ENCODE assay signal across 8 mouse cellular contexts in genomic region chr15:101341797-101342515, GRCm38 (mm10). TPM values are rescaled to one million over a fixed set of nuclear protein-coding genes. Genes with fewer than 3 reads are reported as not detected.
DNase-seq lines count a peak whose midpoint lies in the region; TF ChIP-seq lines count a peak whose summit lies in the region.

No protein-coding gene starts in this region.

- peak; percentile 44 for TF ChIP-seq RAD21 in MEL (IDR thresholded peaks at IDR 0.05; ENCODE audit: low read depth, low read length)

- no peak overlapping the region for H3K4me3 ChIP-seq in heart, embryonic 10.5 days
- no peak overlapping the region for H3K4me3 ChIP-seq in MEL (ENCODE audit: control insufficient read depth in 1 of 2, insufficient read depth in 1 of 2, low read depth in 2 of 2, low read length in 2 of 2)

- intact Hi-C loops in heart, postnatal 14 days (cut with DNase I) = loop anchor here (2.0 kb wide), 2 partner anchors 47 to 111 kb away; no protein-coding TSS in a partner anchor
- intact Hi-C loops in heart, postnatal 36 days (cut with DNase I) = loop anchor here (2.0 kb wide), 3 partner anchors 111 to 631 kb away; no protein-coding TSS in a partner anchor

- no peak overlapping the region for H3K9ac ChIP-seq in MEL (ENCODE audit: control insufficient read depth, low read depth, low read length, poor library complexity, severe bottlenecking)

- no peak for TF ChIP-seq EP300 in MEL (IDR thresholded peaks at IDR 0.05; ENCODE audit: low read depth in 1 of 2, low read length in 2 of 2)

- TF ChIP-seq CTCF in MEL (IDR thresholded peaks at IDR 0.05 in 2 of 3, conservative IDR thresholded peaks at IDR 0.05 in 1 of 3; ENCODE audit: control insufficient read depth in 1 of 3, insufficient read depth in 1 of 3, low read depth in 2 of 3, low read length in 3 of 3, poor library complexity in 1 of 3, severe bottlenecking in 1 of 3) = peak; percentile 42 to 76 (median 67)

- WGBS in heart, embryonic 10.5 days = 66% methylated on average over 5 of the region's 5 CpGs

- H3K27me3 ChIP-seq in heart, embryonic 10.5 days (ENCODE audit: insufficient read depth, poor library complexity, severe bottlenecking) = peaks cover 42% of the 10 kb centered on the region
- no peaks in the 10 kb centered on the region; a peak in 1 of 4 replicates for H3K27me3 ChIP-seq in MEL (ENCODE audit: control insufficient read depth in 1 of 2, insufficient read depth in 2 of 2, low read length in 2 of 2)

- peaks cover 8% of the 10 kb centered on the region; the same call in 1 of the 2 replicates for H3K4me1 ChIP-seq in heart, embryonic 10.5 days
- H3K4me1 ChIP-seq in MEL (ENCODE audit: control insufficient read depth in 1 of 2, insufficient read depth in 2 of 2, low read length in 2 of 2) = peaks cover 0 to 10% of the 10 kb centered on the region in 2 experiments; a peak in 3 of 4 replicates

- no peaks in the 10 kb centered on the region for H3K9me3 ChIP-seq in heart, embryonic 10.5 days
- no peaks in the 10 kb centered on the region for H3K9me3 ChIP-seq in MEL (replicated peaks; ENCODE audit: insufficient read depth, low read length)

- H3K27ac ChIP-seq in heart, embryonic 10.5 days = no peak overlapping the region
- no peak overlapping the region for H3K27ac ChIP-seq in MEL (ENCODE audit: control insufficient read depth, low read depth, low read length)

- peak; percentile 57 to 68 for DNase-seq in heart, postnatal 14 days
- no peak for DNase-seq in heart, embryonic 10.5 days (ENCODE audit: low spot score)
- DNase-seq in 3134 (ENCODE audit: extremely low read depth, insufficient read length, low spot score) (peak; percentile 57), MEL (ENCODE audit: low read depth, low spot score) (peak; percentile 30)
- peak; percentile 48 to 60 for DNase-seq in heart, postnatal 36 days
- peak; percentile 70 for DNase-seq in lung, postnatal 25 days (ENCODE audit: low spot score)
- DNase-seq in embryo, embryonic 10.5 days (ENCODE audit: low spot score) = no peak
- no peak for DNase-seq in thymus, adult 18-20 months

- no peaks in the 10 kb centered on the region for H3K79me2 ChIP-seq in MEL (ENCODE audit: control insufficient read depth, insufficient read depth, low read length, poor library complexity)

- no peaks in the 10 kb centered on the region for H3K36me3 ChIP-seq in heart, embryonic 10.5 days
- no peaks in the 10 kb centered on the region for H3K36me3 ChIP-seq in MEL (ENCODE audit: control insufficient read depth in 1 of 2, insufficient read depth in 2 of 2, low read length in 2 of 2)

- no peak for TF ChIP-seq POLR2A in MEL (IDR thresholded peaks at IDR 0.05; ENCODE audit: control insufficient read depth in 1 of 2, insufficient read depth in 1 of 2, low read depth in 1 of 2, low read length in 2 of 2, poor library complexity in 1 of 2)

TF ChIP-seq in MEL, 35 proteins besides CTCF, POLR2A, EP300 and RAD21:
- TF ChIP-seq SIN3A (IDR thresholded peaks at IDR 0.05; ENCODE audit: low read length) (no peak), KAT2A (conservative IDR thresholded peaks at IDR 0.05; ENCODE audit: low read depth, low read length) (no peak), JUND (IDR thresholded peaks at IDR 0.05; ENCODE audit: low read depth, low read length) (no peak), SMC3 (IDR thresholded peaks at IDR 0.05; ENCODE audit: low read depth, low read length) (peak; percentile 66), ZC3H11A (IDR thresholded peaks at IDR 0.05; ENCODE audit: low read depth, low read length) (no peak)

RNA-seq across cellular contexts. Expression of gene Krt80, which starts 28.0 kb away (rescaled TPM):
- total RNA-seq in heart, postnatal 14 days (2021) = 1 to 10 TPM; 1.1 to 1.6 TPM
- 0.80 and 1.7 TPM in 2 replicates for polyA plus RNA-seq in heart, embryonic 10.5 days (2016; fragmentation: Nextera tagmentation; extraction: Ambion mirVana)
- not detected in 2 replicates for total RNA-seq in MEL (2012; rRNA removed)
- polyA plus RNA-seq in MEL (2012; ENCODE audit: insufficient read depth in 1 of 2, insufficient read length in 2 of 2, low read depth in 1 of 2, low replicate concordance in 2 of 2, missing spikeins in 1 of 2) = not detected
- 1 to 10 TPM; 2.0 to 2.1 TPM for total RNA-seq in heart, postnatal 36 days (2021)

RNA-seq across cellular contexts. Expression of gene 6030408B16Rik, which starts 48.9 kb away (rescaled TPM):
- total RNA-seq in heart, postnatal 14 days (2021) = 1 to 10 TPM; 1.7 to 1.8 TPM
- 0.49 and 1.8 TPM in 2 replicates for polyA plus RNA-seq in heart, embryonic 10.5 days (2016; fragmentation: Nextera tagmentation; extraction: Ambion mirVana)
- total RNA-seq in MEL (2012; rRNA removed) = 0.07 and 0.12 TPM in 2 replicates
- polyA plus RNA-seq in MEL (2012; ENCODE audit: insufficient read depth in 1 of 2, insufficient read length in 2 of 2, low read depth in 1 of 2, low replicate concordance in 2 of 2, missing spikeins in 1 of 2) = under 1 TPM in 1 of 2 experiments, not detected in 1; 0.18 TPM
- total RNA-seq in heart, postnatal 36 days (2021) = 1 to 10 TPM in 1 of 2 experiments, under 1 TPM in 1; 0.94 to 1.4 TPM

RNA-seq across cellular contexts. Expression of gene Atg101, which starts 57.9 kb away (rescaled TPM):
- 10 to 100 TPM; 24.7 to 25.5 TPM for total RNA-seq in heart, postnatal 14 days (2021)
- 59.5 and 77.0 TPM in 2 replicates for polyA plus RNA-seq in heart, embryonic 10.5 days (2016; fragmentation: Nextera tagmentation; extraction: Ambion mirVana)
- 75.5 and 90.3 TPM in 2 replicates for total RNA-seq in MEL (2012; rRNA removed)
- polyA plus RNA-seq in MEL (2012; ENCODE audit: insufficient read depth in 1 of 2, insufficient read length in 2 of 2, low read depth in 1 of 2, low replicate concordance in 2 of 2, missing spikeins in 1 of 2) = 10 to 100 TPM in 1 of 2 experiments, not detected in 1; 75.2 TPM
- 10 to 100 TPM; 23.7 to 23.9 TPM for total RNA-seq in heart, postnatal 36 days (2021)

Comparison
In these comparisons a context has a peak if more than half of its experiments do, and no peak if none do; other contexts are left out.
1. DNase-seq: peak in heart, postnatal 14 days (2 of 2), 3134 (single experiment), MEL (single experiment), heart, postnatal 36 days (2 of 2) and lung, postnatal 25 days (single experiment); none in heart, embryonic 10.5 days (single experiment), embryo, embryonic 10.5 days (single experiment) and thymus, adult 18-20 months (0 of 2).